Mouse (Mus musculus): ENCODE data around the gene Tmprss3.

Tmprss3 gene

DNA sequence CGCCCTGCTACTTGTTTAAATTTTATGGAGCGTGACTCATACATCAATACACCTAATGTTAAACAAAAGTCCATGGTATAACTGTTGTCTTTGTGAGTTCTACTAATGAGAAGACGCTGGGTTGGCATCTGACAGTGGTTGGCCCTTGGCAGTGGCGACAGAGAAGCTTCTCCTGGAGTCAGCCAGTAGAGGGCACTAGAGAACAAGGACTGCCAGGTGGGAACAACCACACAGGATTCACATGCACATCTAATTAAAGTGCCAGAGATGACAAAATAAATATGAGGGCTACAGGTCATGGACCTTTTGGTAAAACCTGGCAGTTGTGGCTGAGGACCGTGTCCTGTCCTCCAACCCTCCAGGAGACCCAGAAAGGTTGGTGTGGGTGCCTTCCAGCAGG lies 60.4 kb downstream of the Tmprss3 start:
- DNase-seq (ENCODE audit: extremely low spot score, low spot score): peak; percentile 62

GRCm38 (mm10) chr17:31136821-31137220 lies 62.0 kb downstream of the Tmprss3 start:
- DNase-seq (ENCODE audit: extremely low spot score, low spot score): no peak

DNA sequence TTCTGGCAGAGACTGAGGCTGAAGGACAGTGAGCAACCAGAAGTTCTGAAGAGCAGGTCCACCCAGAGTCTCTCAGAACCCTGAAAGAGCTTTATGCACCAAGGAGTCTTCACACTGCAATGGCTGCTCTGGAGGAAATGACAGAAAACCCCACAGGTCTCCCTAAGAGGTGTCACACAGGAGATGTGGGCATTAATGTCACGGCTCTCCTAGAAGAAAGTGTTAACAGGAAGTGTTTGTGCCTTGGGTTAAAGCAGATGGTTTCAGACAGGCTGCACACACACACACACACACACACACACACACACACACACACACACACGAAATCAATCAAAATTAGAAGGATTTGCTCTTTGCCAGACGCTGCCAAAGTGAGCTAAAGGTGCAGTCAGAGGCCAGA lies 62.5 kb downstream of the Tmprss3 start:
- DNase-seq (ENCODE audit: extremely low spot score, low spot score): no peak

DNA sequence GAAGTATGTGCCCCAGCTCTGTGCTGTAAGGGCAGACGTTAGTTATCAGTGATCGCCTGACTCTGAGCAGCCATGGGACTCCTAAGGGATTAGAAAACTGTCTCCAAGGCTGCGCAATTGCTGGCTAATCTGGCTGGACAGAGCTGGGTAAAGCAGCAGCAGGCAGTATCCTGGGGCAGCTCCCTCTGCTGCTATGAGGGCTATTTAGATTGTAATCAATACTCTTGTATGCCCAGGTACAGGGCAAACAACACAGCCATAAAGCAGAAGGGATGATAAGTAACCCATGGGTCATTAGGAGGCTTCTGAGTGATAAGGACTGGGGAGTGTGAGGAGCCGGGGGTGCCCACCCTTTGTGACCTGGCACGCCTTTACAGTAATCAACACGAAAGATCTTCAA lies 63.9 kb downstream of the Tmprss3 start:
- no peak for DNase-seq (ENCODE audit: extremely low spot score, low spot score)

GRCm38 (mm10) chr17:31133776-31134175 lies 65.0 kb downstream of the Tmprss3 start:
- DNase-seq (ENCODE audit: extremely low spot score, low spot score): no peak

GRCm38 (mm10) chr17:31131269-31131821 lies 67.4 kb downstream of the Tmprss3 start:
- DNase-seq (ENCODE audit: extremely low spot score, low spot score): no peak

DNA sequence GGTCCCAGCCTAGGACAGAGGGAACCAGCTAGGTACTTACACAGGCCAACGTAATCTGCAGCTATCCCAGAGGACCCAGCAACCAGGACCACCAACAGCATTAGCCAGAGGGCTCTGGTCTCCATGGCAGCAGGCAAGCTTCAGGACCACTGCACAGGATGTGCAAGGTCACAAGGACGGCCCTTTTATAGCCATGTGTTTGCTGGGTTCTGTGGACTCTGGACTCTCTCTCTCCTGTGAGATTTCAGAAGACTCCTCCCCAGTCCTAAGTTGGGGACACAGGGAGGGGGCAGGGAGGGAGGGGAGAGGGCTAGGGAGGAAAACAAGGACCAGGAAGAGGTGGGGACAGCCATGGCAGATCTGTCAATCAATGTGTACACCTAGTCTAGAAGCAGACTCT lies 69.3 kb downstream of the Tmprss3 start, which contains the start of gene Tff3:
Tff3 (minus strand) TSS at position 195 of the 400 bp plus-strand sequence.
- DNase-seq (ENCODE audit: extremely low spot score, low spot score): no peak
